Mouse (Mus musculus): ENCODE results near the gene Nup107.

Gene Nup107

DNA sequence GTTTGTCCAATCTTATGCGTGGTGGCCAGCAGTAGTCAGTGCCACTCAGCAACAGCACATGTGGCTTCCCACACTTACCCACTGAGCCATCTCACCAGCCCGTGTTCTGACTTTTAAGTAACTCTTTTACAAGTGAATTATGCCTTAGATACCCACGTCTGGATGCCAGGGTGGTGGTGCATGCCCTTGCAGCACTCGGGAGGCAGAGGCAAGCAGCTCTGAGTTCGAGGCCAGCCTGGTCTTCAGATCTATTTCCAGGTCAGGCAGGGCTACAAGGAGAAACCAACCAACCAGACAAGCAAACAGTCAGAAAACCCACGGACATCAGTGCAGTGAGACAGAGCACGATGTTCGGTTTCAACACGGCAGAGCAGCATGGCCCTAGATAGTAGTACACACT, 9.4 kb upstream of the Nup107 start:
- no peak for DNase-seq (ENCODE audit: low spot score)

DNA sequence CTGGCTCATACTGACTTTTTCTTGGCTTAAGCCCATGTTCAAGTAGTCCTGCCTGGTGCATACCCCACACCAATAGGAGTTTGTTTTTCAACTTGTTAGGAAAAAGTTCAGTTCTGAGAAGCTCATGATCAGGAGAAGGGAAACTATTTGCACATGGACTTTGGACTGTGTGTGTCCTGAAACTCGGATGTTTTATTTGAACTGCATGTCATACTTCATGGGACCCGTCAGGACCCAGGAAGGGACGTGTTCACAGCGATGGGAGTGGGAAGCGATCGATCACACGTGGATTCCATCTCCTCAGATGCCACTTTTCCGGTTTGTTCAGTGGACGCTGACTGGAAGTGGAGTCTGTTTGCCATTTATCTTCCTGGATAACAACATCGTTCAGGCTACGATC, 7.3 kb upstream of the Nup107 start:
- DNase-seq (ENCODE audit: low spot score) = no peak

DNA sequence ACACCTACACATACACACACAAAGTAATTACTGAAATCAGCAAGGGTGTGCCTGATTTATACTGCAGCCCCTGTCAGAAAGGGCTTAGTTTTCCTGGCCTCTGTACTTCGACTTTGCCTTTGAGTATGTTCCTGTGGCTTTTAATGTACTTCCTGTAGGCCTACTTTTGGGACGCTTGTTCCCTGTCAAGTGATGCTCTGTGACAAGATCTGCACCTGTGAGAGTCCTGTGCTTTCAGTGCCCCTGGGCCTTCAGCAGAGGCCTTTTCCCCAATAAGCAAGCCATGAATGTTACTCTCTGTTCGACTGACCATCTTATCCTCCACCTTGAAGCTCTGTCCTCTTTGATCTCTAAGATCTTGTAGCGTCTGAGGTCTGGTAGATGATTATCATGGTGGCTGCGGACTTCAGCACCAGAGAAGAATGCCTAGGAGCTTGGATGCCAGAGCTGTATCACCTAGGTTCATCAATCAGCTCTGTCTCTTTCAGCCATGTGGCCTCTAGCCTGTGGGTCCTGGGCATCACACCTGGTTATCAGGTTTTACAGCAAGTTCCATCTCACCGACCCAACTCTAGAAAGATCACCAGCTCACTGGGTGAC, 6.0 kb upstream of the Nup107 start:
- DNase-seq (ENCODE audit: low spot score) = no peak

DNA sequence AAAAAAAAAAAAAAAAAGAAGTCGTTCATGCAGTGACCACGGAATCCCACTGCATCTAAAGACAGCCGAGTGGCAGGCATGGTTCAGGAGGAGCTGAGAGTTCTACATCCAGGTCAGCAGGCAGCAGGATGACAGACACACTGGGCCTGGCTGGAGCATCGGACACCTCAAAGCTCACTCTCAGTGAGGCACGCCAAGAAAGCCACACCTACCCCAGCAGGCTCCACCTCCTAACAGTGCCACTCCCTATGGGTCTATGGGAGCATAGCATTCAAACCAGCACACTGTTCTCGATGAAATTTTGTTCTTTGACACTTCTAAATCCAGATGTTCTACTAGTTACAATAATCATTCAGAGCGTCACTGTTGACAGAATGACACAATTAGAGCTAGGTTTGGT, 5.2 kb upstream of the Nup107 start:
- DNase-seq (ENCODE audit: low spot score) = no peak

DNA sequence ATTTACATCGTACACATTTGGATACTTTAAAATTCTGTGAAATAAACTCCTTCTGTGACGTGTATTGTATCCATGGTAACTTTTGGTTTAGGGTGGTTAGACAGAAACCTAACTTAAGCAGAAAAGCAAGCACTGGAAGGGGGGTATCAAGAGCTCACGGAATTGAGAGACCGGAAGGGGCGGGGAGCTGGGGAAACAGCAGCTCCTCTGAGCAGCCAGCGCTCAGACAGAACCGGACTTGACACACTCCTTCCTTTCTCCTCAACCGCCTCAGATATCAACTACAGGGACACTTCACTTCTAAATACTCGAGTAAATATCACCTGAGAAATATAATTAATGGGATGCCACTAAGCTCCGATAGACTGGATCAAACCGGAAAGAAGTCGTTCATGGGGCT, 4.6 kb upstream of the Nup107 start:
- DNase-seq (ENCODE audit: low spot score) = no peak

DNA sequence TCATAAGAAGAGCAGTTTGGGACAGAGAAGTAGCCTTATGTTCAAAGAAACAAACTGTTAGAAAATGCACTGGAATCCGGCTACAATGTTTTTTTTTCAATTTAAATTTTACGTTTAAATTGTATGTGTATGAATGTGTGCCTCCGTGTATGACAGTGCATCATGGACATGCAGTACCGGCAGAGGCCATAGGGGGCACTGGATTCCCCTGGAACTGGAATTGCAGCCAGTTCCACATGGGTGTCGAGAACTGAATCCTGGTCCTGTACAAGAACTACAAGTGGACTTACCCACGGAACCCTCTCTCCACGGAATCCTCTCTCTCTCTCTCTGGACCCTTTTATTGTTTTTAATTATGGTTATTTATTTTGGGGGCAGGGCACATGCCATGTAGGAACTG, 3.7 kb upstream of the Nup107 start:
- DNase-seq (ENCODE audit: low spot score) = no peak

DNA sequence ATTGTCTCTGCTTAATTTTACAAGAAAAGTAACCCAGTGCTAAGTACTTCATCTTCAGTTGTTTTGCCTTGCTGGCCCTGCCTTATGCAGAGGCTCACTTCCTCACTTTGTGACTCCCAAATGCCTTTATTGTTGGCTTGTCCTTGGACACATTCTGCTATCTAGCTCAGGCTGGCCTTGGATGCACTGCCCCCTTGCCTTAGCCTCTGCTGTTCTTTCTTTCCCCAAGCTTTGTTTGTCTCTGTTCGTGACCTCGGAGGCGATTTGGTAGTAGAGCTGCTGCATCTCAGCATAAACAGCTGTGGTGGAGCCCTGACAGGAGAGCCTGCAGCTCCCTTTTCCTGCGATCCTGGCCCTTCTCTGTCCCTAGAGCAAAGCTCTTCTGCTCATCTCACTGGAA, 2.7 kb upstream of the Nup107 start:
- DNase-seq (ENCODE audit: low spot score) = no peak

DNA sequence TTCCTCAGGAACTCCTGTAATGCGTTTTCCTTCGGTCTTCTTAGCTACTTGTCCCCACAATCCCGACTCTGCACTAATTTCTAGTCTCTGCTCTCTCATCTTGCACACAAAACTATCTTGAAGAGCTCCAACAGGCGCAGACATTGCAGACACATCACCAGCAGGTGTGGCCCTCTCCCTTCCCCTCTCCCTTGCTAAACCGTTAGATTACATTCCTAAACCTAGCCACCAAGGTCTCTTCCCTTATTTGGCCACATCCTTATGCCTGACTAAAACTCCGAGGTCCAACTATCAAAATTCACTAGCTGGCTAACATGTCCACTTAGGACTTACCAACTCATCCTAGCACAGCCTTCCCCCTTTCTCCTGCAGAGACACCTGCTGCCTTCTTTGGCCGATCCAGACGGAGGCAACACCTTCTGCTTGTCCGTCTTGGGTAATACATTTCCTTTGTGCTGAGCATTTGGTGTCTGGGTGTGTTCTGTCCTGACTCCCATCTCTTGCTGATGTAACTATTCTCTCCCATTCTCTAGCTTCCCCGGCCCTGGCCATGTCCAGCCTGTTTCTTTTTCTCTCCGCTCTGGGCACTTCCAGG, 1.0 kb upstream of the Nup107 start:
- DNase-seq (ENCODE audit: low spot score) = no peak

DNA sequence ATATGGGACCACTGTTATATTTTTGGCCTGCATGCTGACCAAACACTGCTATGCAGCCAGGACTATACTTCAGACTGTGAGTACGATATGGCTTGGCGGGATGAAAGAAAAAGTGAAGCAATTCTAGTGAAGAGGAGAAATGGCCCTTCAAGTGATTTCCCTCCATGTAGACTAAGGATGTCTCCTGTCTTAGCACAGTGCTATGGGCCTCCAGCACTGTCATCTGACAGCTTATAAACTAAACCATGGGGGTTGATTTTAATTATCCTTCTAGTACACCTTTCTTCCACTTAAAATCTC, 1.4 kb downstream of the Nup107 start:
- no peak for DNase-seq (ENCODE audit: low spot score)

DNA sequence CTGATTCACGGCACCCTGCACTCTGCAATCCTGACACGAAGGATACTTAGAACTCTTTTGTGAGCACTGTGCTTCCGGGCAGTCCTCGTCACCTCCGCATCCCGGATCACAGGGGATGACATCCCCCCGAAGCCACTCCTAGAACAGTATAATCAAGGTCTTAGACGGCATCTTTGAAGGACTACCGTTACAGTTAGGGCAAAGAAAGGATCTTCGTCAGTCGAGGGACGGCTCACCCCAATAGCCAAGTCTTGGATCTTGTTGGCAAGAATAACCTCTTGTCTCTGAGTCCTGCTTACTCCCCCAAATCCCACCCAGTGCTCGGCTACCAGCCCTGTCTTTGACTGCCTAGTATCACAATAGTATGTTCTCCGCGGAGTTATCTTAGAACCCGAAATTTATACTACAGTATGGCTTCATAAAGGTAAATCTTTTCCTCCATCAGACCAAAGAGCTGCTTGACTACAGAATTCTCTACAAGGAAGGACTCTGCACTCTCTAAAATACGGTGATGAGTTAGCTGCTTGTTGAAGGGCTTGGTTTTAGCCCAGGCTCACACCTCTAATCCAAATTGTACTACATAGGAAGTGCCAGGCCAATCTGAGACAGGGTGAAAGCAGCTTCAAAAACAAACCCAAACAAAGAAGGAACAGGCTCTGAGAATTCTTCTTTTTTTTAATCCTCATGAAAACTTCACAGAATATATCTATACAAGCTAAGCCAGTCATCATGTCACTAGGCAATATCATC, 1.9 kb downstream of the Nup107 start:
- DNase-seq (ENCODE audit: low spot score) = no peak

DNA sequence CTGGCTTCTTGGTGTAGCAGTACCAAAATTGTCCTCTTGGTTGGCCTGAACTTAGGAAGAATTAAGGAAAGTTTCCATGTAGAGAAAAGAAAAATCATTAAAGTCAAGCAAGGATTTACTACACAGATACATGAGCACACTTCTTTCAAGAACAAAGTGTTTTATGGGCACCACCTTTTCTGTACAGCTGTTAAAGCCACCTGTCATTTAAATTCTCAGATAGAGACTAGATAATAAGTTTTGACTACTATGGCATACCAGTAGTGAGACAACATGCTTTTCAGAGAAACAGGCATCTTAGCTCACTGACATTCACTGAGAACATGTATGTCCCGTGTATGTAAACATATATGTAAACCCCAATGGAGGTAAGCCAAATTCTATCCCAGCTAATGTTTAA, 2.5 kb downstream of the Nup107 start:
- no peak for DNase-seq (ENCODE audit: low spot score)

DNA sequence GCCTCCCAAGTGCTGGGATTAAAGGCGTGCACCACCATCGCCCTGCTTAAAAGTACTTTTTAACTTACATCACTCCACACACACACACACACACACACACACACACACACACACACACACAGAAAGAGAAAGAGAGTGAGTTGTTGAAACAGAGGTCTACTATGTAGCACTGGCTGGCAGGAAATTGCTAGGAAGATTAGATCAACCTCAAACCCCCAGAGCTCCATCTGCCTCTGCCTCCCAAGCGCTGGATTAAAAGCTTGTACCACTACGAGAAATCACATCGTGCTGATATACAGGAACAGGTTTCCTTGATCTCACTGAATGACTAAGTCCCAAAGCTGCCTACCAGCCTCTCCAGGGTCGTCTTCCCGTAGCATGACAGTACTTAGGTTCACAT, 7.9 kb downstream of the Nup107 start:
- DNase-seq (ENCODE audit: low spot score) = no peak

DNA sequence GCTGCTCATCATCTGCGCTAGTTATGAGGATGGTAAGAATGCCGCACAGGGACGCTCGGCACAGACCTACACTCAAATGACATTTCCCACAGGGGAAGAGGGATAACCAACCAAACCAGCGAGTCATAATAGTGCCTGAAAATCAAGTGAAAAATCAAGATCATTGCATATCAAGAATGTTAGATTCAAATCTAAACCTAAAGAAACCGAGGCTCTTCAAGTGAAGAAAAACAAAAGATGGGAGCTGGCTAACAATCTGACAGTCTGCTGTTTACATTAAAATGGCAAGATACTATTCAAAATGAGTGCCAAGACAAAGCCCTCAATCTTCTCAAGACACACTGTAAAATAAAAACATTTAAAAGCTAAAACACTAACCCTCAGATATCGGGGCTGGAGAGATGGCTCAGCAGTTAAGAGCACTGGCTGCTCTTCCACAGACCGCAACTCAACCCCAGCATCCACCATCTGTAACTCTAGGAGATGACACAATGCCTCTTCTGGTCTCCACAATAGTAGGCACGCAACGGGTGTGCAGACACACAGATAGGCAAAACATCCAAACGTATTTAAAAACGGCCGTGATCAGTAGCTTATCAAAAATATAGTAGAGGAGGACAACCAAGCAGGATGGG, 8.6 kb downstream of the Nup107 start:
- no peak for DNase-seq (ENCODE audit: low spot score)

DNA sequence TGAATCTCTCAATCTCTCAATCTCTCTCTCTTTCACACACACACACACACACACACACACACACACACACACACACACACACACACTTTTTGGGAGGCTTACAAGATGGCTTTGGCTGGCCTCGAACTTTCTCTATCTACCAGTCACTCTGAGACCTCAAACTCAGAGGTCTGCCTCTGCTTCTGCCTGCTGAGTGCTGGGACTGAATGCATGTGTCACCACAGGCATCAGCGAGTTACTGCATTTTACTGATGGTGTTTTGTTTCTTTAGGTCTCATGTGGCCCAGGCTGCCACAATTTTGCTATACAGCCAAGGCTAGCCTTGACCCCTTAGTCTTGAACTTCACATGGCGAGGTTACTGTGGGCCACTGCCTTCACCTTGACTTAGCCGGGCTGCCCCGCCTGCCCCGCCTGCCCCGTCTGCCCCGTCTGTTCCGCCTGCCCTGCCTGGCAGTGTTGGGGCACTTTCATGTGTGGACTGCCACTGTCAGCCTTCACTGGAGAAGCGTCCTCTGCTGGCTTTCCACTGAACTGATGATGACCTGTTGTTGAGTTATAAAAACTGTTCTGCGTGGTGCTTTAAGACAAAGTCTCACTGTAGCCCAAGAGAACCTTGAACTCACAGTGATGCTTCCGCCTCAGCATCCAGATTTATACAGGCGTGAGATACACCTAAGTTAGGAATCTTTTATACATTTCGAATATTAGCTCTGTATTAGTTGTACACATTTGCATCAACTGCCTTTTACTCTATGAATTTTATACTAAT, 9.8 kb downstream of the Nup107 start:
- DNase-seq (ENCODE audit: low spot score) = no peak

DNA sequence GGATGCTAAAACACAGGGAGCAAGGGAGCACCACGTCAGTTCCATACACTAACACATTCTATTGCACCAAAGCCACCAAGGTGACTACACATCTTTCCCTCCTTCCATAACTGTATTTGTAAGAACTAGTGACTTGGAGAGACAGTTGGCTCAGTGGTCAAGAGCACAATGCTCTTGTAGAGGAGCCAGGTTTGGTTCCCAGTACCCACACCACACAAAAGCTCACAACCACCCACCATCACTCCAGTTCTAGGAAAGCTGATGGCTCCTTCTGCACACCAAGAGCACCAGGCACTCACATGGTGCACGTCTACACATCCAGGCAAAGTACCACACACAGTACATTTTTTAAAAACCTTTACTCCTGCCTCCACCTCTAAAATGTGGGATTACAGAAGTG, 10.4 kb downstream of the Nup107 start:
- no peak for DNase-seq (ENCODE audit: low spot score)

DNA sequence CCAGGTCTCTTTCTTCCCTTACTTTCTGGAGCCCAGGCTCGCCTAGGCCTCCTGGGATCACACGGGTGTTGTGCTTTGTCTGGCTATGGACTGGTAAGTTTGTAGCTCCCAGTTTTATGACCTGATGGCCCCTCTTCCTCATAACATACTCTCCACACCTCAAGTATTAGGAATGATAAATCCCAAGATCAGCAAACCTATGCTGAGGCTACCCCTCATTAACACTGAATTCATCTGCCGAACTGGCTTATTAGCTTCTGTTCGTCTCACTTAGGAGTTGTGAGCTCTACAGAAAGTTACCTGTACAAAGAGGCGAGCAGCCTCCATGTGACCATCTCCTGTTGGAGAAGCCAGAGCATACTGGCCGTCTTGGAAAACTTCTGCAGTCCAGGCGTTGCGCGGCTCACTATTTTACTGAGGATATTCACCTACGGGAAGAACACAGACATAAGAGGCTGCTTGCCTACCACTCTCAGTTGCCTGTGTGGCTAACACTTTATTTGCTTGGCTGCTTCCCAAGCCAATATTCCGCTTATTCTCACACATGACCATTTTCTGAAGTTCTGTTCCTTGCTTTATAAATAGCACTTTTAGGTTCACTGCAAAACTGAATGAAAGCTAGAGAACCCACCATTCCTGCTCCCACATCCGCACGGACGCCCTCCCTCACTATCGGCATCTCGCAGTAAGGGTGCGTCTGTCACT, 11.3 kb downstream of the Nup107 start:
- DNase-seq (ENCODE audit: low spot score) = no peak

DNA sequence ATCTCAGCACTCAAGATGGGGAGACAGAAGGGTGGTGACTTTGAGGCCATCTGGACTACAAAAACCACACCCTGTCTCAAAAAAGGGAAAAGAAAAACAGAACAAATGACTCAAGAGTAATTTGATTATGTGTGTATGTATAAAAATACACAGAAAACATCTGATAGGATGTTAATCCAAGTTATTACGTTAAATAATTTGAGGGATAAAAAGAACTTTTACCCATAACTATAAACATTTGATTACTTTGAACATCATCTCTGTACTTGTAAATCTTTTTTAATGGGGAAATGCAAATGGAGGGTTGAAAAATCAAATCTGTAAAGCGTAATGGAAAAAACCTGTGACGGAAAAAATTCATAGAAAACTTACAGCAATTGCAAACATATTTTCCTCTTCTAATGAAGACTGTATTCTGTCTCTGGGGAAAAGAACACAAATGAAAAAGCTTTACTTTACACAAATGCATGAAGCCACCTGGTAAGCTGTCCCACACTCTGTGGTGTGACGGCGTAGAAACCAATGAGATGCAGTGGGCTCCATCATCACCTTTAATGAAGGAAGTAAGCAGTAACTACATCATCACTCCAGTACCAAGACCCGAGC, 12.1 kb downstream of the Nup107 start:
- DNase-seq (ENCODE audit: low spot score) = no peak

DNA sequence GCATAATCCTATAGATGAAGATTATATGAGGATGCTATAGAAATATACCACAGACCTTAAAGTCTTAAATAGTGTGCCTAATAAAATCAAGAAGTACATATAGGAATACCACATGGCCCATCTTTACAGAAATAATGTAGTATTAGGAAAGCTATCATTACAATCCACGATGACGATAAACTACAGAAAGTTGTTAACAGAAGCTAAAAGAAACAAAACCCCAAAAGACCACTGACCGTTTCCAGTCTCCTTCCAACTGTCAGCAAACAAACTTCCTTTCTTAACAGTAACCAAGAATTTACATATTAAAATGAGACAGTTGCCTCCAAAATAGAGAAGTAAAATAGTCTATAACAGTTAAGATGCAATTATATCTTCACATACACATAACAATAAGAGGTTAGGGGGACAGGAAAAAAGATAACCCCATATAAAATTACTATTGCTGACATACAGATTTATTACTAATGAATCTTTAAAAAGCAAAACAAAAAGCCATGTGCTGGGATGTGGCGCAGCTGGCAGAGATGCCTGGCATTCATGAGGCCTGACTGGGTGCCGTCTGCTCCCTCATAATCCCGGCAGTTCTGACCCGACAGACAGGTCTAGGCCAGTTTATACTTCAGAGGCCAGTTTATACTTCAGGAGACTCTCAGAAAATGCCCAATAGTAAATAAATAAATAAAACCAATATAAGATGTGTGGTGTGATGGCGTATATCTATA, 12.8 kb downstream of the Nup107 start:
- DNase-seq (ENCODE audit: low spot score) = no peak

DNA sequence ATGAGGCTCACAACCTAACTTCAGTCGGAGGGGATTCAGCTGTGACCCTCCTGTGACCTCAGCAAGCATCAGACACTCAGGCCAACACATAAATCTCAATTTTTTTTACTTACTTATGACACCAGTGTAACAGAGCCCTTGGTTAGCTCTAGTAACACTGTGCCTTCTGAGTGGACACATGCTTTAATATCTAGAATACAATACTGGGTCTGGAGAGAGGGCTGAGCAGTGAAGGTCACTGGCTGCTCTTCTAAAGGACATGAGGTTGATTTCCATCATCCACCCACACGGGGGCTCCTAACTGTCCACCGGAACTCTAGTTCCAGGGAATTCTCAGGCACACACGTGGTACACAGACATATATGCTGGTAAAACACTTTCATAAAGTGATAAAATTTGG, 13.6 kb downstream of the Nup107 start:
- DNase-seq (ENCODE audit: low spot score) = no peak

DNA sequence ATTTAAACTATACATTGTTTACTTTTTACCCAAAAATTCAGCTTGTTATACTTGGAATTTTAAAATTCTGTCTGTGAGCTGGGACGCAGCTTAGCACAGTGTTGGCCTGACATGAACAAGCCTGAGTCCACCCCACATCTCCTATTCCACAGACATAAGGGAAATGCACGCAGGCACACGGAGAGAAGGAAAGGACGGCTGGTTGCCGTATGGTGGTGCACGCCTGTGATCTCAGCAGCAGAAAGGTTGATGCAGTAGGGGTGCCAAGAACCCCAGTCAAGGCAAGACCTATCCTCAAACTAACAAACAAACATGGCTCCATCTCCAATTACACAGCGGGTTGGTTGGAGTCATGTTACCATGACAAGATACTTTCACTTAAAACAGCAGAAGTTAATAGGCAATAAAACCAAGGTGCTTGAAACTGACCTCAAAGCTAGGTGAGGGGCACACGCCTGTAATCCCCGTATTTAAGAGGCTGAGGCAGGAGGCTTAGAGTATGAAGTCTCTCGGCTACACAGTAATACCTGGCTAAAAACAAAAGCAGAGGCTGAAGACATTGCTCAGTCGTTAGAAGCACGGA, 14.1 kb downstream of the Nup107 start:
- DNase-seq (ENCODE audit: low spot score) = no peak
